Mouse (Mus musculus) hindbrain, embryonic 11.5 days (tissue): Measurements from ENCODE around the gene Slc45a2. TPM values are rescaled to one million over a fixed set of nuclear protein-coding genes. Genes with fewer than 3 reads are reported as not detected.

Experiments used
- ATAC-seq: fragments of 200-750 bp; cut with Nextera tagmentation; 2 replicates; pipeline ENCODE4 v1.8.0; 2017; ENCODE audit warnings: mild to moderate bottlenecking, moderate TSS enrichment, moderate library complexity; ENCODE audit not compliant: low FRiP score
- DNase-seq: peaks from one replicate; pipeline ENCODE4 v3.0.0-alpha.2; 2015; ENCODE audit warnings: low spot score
- H3K27ac ChIP-seq: fragments of 300-500 bp; sonication (generic); 2 replicates; pipeline ENCODE4 v1.5.1; 2014; ENCODE audit warnings: mild to moderate bottlenecking, low read depth, low read length
- H3K27me3 ChIP-seq: fragments of 300-500 bp; sonication (generic); 2 replicates; pipeline ENCODE4 v1.6.1; 2014; ENCODE audit warnings: mild to moderate bottlenecking, low read length, moderate library complexity, mixed read lengths; ENCODE audit not compliant: control insufficient read depth, insufficient read depth
- H3K36me3 ChIP-seq: fragments of 300-500 bp; sonication (generic); 2 replicates; pipeline ENCODE4 v1.6.1; 2014; ENCODE audit warnings: mild to moderate bottlenecking, low read length, moderate library complexity, mixed read lengths; ENCODE audit not compliant: control insufficient read depth, insufficient read depth
- H3K4me1 ChIP-seq: fragments of 300-500 bp; sonication (generic); replicated peaks from 2 replicates; pipeline ENCODE4 v1.6.1; 2014; ENCODE audit warnings: low read length, mixed read lengths; ENCODE audit not compliant: control insufficient read depth, insufficient read depth
- H3K4me2 ChIP-seq: fragments of 300-500 bp; sonication (generic); replicated peaks from 2 replicates; pipeline ENCODE4 v1.6.1; 2014; ENCODE audit warnings: mild to moderate bottlenecking, low read depth, low read length
- H3K4me3 ChIP-seq: fragments of 300-500 bp; sonication (generic); 2 replicates; pipeline ENCODE4 v1.5.1; 2014; ENCODE audit warnings: low read depth, low read length
- H3K9ac ChIP-seq: fragments of 300-500 bp; sonication (generic); 2 replicates; pipeline ENCODE4 v1.6.1; 2014; ENCODE audit warnings: low read depth, low read length
- H3K9me3 ChIP-seq: fragments of 300-500 bp; sonication (generic); 2 replicates; pipeline ENCODE4 v1.6.1; 2016; ENCODE audit warnings: low read length; ENCODE audit not compliant: control insufficient read depth
- WGBS: fragments of 180-500 bp; shearing (Covaris S2); extraction: QIAGEN DNeasy Blood & Tissue Kit; methylation state at CpG from one replicate; pipeline ENCODE4 v1.1.7; 2014; 5-methylcytosine and 5-hydroxymethylcytosine counted together
- polyA plus RNA-seq: library from polyadenylated mRNA; unstranded; fragments of >200 nt; fragmentation: Nextera tagmentation; extraction: Ambion mirVana; gene quantifications from 2 replicates; pipeline ENCODE4 v1.2.1, GENCODE M21; 2014

Slc45a2 gene
- polyA plus RNA-seq, 1 experiment from 2014 or later = 0.36 TPM

- H3K9me3 ChIP-seq = no peaks in the 10 kb centered on the region
Measured at GRCm38 (mm10) chr15:11041229-11041628, 40.7 kb downstream of the Slc45a2 start.

DNA sequence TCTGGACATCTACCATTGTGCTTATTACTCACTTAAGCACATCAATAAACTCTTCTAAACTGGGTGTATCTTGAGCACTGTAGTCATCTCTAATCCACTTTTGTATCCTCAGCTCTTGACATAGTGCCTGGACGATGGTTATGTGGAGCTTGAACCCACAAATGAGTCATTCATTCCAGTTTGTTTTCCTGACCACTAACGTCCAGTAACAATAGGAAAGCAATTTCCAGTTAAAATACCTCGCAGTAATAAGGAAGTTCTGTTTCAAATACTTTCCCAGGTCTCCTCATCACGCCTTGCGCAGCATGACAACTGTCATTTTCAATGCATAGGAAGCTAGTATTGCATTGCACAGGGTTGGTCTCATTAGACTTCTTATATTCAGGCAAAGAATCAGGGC, 42.3 kb downstream of the Slc45a2 start:
- ATAC-seq (no peak), DNase-seq (no peak)
- Histone ChIP-seq H3K27ac (no peak overlapping the region), H3K4me1 (no peaks in the 10 kb centered on the region), H3K9me3 (no peaks in the 10 kb centered on the region), H3K27me3 (peaks cover 5% of the 10 kb centered on the region), H3K9ac (no peak overlapping the region), H3K4me3 (no peak overlapping the region), H3K4me2 (no peak overlapping the region), H3K36me3 (no peaks in the 10 kb centered on the region)
- 92% methylated on average over 5 of the region's 5 CpGs for WGBS

More at GRCm38 (mm10) chr15:11041229-11041628, 40.7 kb downstream of the Slc45a2 start:
- H3K27ac ChIP-seq = no peak overlapping the region
- DNase-seq (no peak), ATAC-seq (no peak)
- H3K4me1 ChIP-seq = peaks cover 6% of the 10 kb centered on the region
- no peak overlapping the region for H3K4me3 ChIP-seq
- no peaks in the 10 kb centered on the region for H3K36me3 ChIP-seq
- peaks cover 21% of the 10 kb centered on the region for H3K27me3 ChIP-seq
- no peak overlapping the region for H3K4me2 ChIP-seq
- H3K9ac ChIP-seq = no peak overlapping the region
- 92% methylated on average over 2 of the region's 2 CpGs for WGBS

DNA sequence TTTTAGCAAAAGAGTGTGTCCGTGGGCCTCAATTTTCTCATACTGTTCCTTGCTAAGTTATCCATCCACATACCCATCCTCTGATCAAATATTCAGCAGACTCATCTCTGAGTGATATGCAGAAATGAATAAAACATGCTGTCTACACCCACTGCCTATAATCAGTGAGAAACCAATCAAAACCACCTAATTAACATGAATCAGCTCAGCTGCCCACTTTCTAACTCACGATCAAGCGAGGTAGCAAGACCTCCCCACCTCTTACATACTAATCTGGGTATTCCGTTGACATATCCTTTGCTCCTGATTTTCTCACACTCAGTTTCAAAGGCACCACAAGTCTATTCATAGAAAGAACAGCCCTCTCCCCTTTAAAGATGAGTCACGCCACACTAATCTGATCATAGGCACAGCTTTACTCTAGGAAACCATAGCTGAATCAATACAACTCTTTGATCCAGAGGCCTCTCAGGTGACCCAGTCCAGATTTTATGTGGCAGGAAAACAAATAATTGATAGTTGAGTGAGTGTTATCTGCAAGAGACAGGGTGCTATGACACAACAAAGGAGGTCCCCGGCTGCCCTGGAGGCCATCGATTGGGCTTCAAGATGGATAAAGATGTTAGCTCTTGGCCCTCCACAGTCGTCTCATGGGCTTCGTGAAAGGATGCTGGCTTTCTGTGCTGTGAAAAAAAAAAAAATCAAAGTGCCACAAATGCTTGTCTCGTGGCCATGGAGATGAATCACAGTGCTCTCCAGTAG, 53.3 kb downstream of the Slc45a2 start:
- 62% methylated on average over 10 of the region's 10 CpGs for WGBS
- no peak overlapping the region for H3K4me3 ChIP-seq
- no peak overlapping the region for H3K9ac ChIP-seq
- no peaks in the 10 kb centered on the region for H3K27me3 ChIP-seq
- no peaks in the 10 kb centered on the region for H3K4me1 ChIP-seq
- H3K27ac ChIP-seq = no peak overlapping the region
- no peak overlapping the region for H3K4me2 ChIP-seq
- H3K9me3 ChIP-seq = no peaks in the 10 kb centered on the region
- DNase-seq (peak; percentile 19), ATAC-seq (peak; percentile 72)
- no peaks in the 10 kb centered on the region for H3K36me3 ChIP-seq

DNA sequence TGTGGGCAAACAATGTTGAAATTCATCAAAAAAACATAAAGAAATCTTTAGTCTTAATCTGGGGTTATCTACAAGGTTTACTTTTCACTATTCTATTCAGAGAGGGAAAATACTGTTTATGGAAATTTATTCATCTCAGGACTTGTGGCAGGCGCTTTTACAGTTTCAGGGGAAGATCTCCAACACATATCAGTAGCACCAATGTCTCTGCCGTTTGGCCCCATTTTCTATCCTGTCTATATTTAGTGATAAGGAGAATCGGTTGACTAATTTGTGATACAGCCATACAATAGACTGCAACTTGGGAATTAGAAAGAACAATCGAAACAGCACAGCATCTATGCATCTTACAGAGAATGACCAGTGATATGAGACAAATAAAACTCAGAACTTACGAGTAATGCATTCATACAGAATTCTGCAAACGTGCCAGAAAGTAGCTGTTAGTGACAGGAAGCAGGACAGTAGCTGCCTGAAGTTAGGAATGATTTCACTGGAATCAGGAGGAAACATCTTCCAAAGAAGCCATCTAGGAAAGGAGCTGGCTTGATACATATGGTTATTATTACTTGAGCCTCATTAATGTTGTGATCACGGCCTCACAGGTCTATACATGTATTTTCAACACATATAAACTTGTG, 54.0 kb downstream of the Slc45a2 start:
- no peaks in the 10 kb centered on the region for H3K4me1 ChIP-seq
- no peak overlapping the region for H3K9ac ChIP-seq
- H3K27ac ChIP-seq = no peak overlapping the region
- 79% methylated on average over 7 of the region's 7 CpGs for WGBS
- ATAC-seq = 0 out of 2 replicates have a peak, but pooled peaks have one; percentile 14
- no peak overlapping the region for H3K4me2 ChIP-seq
- H3K4me3 ChIP-seq = no peak overlapping the region
- no peak for DNase-seq
- no peaks in the 10 kb centered on the region for H3K36me3 ChIP-seq
- H3K27me3 ChIP-seq = no peaks in the 10 kb centered on the region
- H3K9me3 ChIP-seq = no peaks in the 10 kb centered on the region

DNA sequence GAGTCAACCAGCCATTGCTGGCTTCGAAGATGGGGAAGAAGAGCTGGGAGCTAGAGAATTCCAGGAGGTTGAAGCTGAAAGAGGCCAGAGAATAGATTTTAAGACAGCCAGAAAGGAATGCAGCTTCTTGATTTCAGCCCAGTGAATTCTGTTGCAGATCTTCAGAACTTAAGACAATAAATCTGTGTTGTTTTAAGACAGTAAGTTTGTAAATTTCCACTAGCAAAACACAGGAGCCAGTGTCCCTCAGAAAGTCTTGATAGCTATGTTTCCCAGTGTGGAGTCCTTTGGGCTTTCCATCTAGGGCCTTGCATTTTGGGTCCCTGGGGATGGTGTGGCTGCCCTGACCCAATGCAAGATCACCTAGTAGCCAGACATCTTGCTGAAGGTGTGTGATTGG, 62.4 kb downstream of the Slc45a2 start:
- H3K9me3 ChIP-seq = no peaks in the 10 kb centered on the region
- H3K27ac ChIP-seq = no peak overlapping the region
- no peak overlapping the region for H3K9ac ChIP-seq
- WGBS = 95% methylated on average over 1 of the region's 1 CpGs
- no peak overlapping the region for H3K4me2 ChIP-seq
- peaks cover 2% of the 10 kb centered on the region for H3K4me1 ChIP-seq
- DNase-seq = no peak
- no peak overlapping the region for H3K4me3 ChIP-seq
- no peak for ATAC-seq
- H3K27me3 ChIP-seq = no peaks in the 10 kb centered on the region
- H3K36me3 ChIP-seq = no peaks in the 10 kb centered on the region

DNA sequence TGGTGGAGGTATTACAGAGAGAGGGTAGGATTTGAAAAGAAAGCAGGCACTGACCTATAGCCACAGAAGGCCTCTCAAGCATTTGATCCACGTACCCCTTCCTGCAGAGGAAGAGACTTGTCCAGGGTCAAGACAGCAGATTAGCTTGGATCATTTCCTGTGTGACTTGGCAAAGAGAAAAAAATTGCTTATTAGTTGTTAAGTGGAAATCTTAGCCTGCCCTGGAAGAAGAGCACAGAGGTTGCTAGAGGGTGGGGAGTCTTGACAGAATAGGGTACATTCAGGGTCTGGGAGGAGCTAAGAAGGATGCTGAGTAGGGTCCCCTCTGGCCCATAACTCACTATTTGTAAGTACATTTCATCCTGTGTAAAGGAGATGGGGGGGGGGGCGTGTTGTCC, 63.6 kb downstream of the Slc45a2 start:
- 15% methylated on average over 2 of the region's 2 CpGs for WGBS
- peak overlapping the region; percentile 37 for H3K4me2 ChIP-seq
- H3K4me1 ChIP-seq = peaks cover 2% of the 10 kb centered on the region
- H3K9me3 ChIP-seq = no peaks in the 10 kb centered on the region
- H3K27ac ChIP-seq = 0 out of 2 replicates have a peak overlapping the region, but pooled peaks have one; percentile 27
- H3K27me3 ChIP-seq = no peaks in the 10 kb centered on the region
- no peaks in the 10 kb centered on the region for H3K36me3 ChIP-seq
- peak; percentile 27 for DNase-seq
- no peak overlapping the region for H3K9ac ChIP-seq
- no peak overlapping the region for H3K4me3 ChIP-seq
- ATAC-seq = no peak; the same call in 1 of the 2 replicates

- peak; percentile 81 for ATAC-seq
- peak within 1 kb of the TSS; percentile 21; the same call in 1 of the 2 replicates for H3K9ac ChIP-seq
- no peaks in the 10 kb centered on the region for H3K27me3 ChIP-seq
- no peaks in the 10 kb centered on the region for H3K36me3 ChIP-seq
- H3K4me3 ChIP-seq = peak within 1 kb of the TSS; percentile 10
- H3K4me2 ChIP-seq = peak within 1 kb of the TSS; percentile 37
- peaks cover 2% of the 10 kb centered on the region for H3K4me1 ChIP-seq
- H3K9me3 ChIP-seq = no peaks in the 10 kb centered on the region
- DNase-seq = peak; percentile 50
- H3K27ac ChIP-seq = 0 out of 2 replicates have a peak within 1 kb of the TSS, but pooled peaks have one; percentile 27
- 2% methylated on average over 25 of the region's 25 CpGs for WGBS
Measured at GRCm38 (mm10) chr15:11064558-11065411, 64.3 kb downstream of the Slc45a2 start, which contains the start of gene Adamts12. TSS of gene Adamts12 (plus strand) at chr15:11064790.

- WGBS = 8% methylated on average over 9 of the region's 9 CpGs
- Histone ChIP-seq H3K9me3 (no peaks in the 10 kb centered on the region), H3K4me1 (peaks cover 2% of the 10 kb centered on the region), H3K4me2 (peak overlapping the region; percentile 37), H3K4me3 (peak overlapping the region; percentile 9; the same call in 1 of the 2 replicates), H3K27ac (no peak overlapping the region), H3K36me3 (no peaks in the 10 kb centered on the region), H3K27me3 (no peaks in the 10 kb centered on the region), H3K9ac (peak overlapping the region; percentile 21; the same call in 1 of the 2 replicates)
- peak; percentile 23; the same call in 1 of the 2 replicates for ATAC-seq
- DNase-seq = no peak
Measured at GRCm38 (mm10) chr15:11065528-11066171, 65.1 kb downstream of the Slc45a2 start.
